Mouse (Mus musculus) MN1 (cell line): ENCODE data around the gene Il1b.

Experiments
- DNase-seq: peaks from one replicate; pipeline ENCODE4 v3.0.0-alpha.2; 2016; ENCODE audit warnings: low spot score

Il1b gene

GRCm38 (mm10) chr2:129371039-129371438 lies at the start of gene Il1b:
Il1b (minus strand) TSS chr2:129371139.
- DNase-seq, result no peak

GRCm38 (mm10) chr2:129419361-129419880 lies 48.5 kb upstream of the Il1b start:
- no peak for DNase-seq

- no peak for DNase-seq
Observed at GRCm38 (mm10) chr2:129414593-129414992, 43.7 kb upstream of the Il1b start.

GRCm38 (mm10) chr2:129413488-129413887 lies 42.5 kb upstream of the Il1b start:
- no peak for DNase-seq

GRCm38 (mm10) chr2:129411651-129412050 lies 40.7 kb upstream of the Il1b start:
- no peak for DNase-seq

- no peak for DNase-seq
Observed at GRCm38 (mm10) chr2:129410344-129410743, 39.4 kb upstream of the Il1b start.

- DNase-seq, result no peak
Observed at GRCm38 (mm10) chr2:129408476-129408875, 37.5 kb upstream of the Il1b start.

- DNase-seq, result no peak
Observed at GRCm38 (mm10) chr2:129407596-129407995, 36.7 kb upstream of the Il1b start.

- DNase-seq, result no peak
Observed at GRCm38 (mm10) chr2:129406508-129406907, 35.6 kb upstream of the Il1b start.

GRCm38 (mm10) chr2:129403786-129404185 lies 32.8 kb upstream of the Il1b start:
- DNase-seq, result no peak

- DNase-seq, result no peak
Observed at GRCm38 (mm10) chr2:129402330-129402729, 31.4 kb upstream of the Il1b start.

GRCm38 (mm10) chr2:129401803-129402202 lies 30.9 kb upstream of the Il1b start:
- no peak for DNase-seq

- DNase-seq, result no peak
Observed at GRCm38 (mm10) chr2:129398176-129398575, 27.2 kb upstream of the Il1b start.

- no peak for DNase-seq
Observed at GRCm38 (mm10) chr2:129393524-129393923, 22.6 kb upstream of the Il1b start.

GRCm38 (mm10) chr2:129390161-129390560 lies 19.2 kb upstream of the Il1b start:
- no peak for DNase-seq

- DNase-seq, result no peak
Observed at GRCm38 (mm10) chr2:129389323-129389722, 18.4 kb upstream of the Il1b start.

- DNase-seq, result no peak
Observed at GRCm38 (mm10) chr2:129385331-129385730, 14.4 kb upstream of the Il1b start.

- DNase-seq, result no peak
Observed at GRCm38 (mm10) chr2:129384272-129384660, 13.3 kb upstream of the Il1b start.

GRCm38 (mm10) chr2:129383512-129384271 lies 12.8 kb upstream of the Il1b start:
- no peak for DNase-seq

GRCm38 (mm10) chr2:129380746-129381474 lies 10.0 kb upstream of the Il1b start:
- no peak for DNase-seq

- no peak for DNase-seq
Observed at GRCm38 (mm10) chr2:129380211-129380610, 9.3 kb upstream of the Il1b start.

- DNase-seq, result no peak
Observed at GRCm38 (mm10) chr2:129373307-129373706, 2.4 kb upstream of the Il1b start.

GRCm38 (mm10) chr2:129369615-129370014 lies 1.3 kb downstream of the Il1b start:
- DNase-seq, result no peak
